Mouse (Mus musculus) midbrain, embryonic 10.5 days (tissue): ENCODE results near the gene Ptpn1. TPM values are rescaled to one million over a fixed set of nuclear protein-coding genes. Genes with fewer than 3 reads are reported as not detected.

Experiments
- DNase-seq: peaks from one replicate; pipeline ENCODE4 v3.0.0-alpha.2; 2017; ENCODE audit warnings: low spot score
- H3K27ac ChIP-seq: fragments of 300-500 bp; sonication (generic); replicated peaks from 2 replicates; pipeline ENCODE4 v1.5.1; 2016; ENCODE audit warnings: mild to moderate bottlenecking
- H3K27me3 ChIP-seq: fragments of 300-500 bp; sonication (generic); 2 replicates; pipeline ENCODE4 v1.6.1; 2016; ENCODE audit warnings: low read depth, mild to moderate bottlenecking; ENCODE audit not compliant: poor library complexity, severe bottlenecking
- H3K36me3 ChIP-seq: fragments of 300-500 bp; sonication (generic); 2 replicates; pipeline ENCODE4 v1.6.1; 2016; ENCODE audit warnings: mild to moderate bottlenecking, moderate library complexity
- H3K4me1 ChIP-seq: fragments of 300-500 bp; sonication (generic); 2 replicates; pipeline ENCODE4 v1.6.1; 2016
- H3K4me3 ChIP-seq: fragments of 300-500 bp; sonication (generic); 2 replicates; pipeline ENCODE4 v1.5.1; 2016; ENCODE audit warnings: mild to moderate bottlenecking, moderate library complexity
- H3K9me3 ChIP-seq: fragments of 300-500 bp; sonication (generic); replicated peaks from 2 replicates; pipeline ENCODE4 v1.6.1; 2016; ENCODE audit warnings: mild to moderate bottlenecking
- WGBS: fragments of 180-500 bp; shearing (Covaris S2); methylation state at CpG from one replicate; pipeline ENCODE4 v1.1.7; 2016; 5-methylcytosine and 5-hydroxymethylcytosine counted together
- polyA plus RNA-seq: library from polyadenylated mRNA; unstranded; fragments of >200 nt; fragmentation: Nextera tagmentation; extraction: Ambion mirVana; gene quantifications from 2 replicates; pipeline ENCODE4 v1.2.1, GENCODE M21; 2016

Gene Ptpn1
- polyA plus RNA-seq, 1 experiment from 2014 or later = 79.2 TPM

GRCm38 (mm10) chr2:167968504-167968903, 36.6 kb downstream of the Ptpn1 start:
- no peak for DNase-seq
- Histone ChIP-seq H3K4me1 (no peaks in the 10 kb centered on the region), H3K27ac (no peak overlapping the region), H3K36me3 (peaks cover 100% of the 10 kb centered on the region), H3K9me3 (no peaks in the 10 kb centered on the region), H3K27me3 (no peaks in the 10 kb centered on the region), H3K4me3 (no peak overlapping the region)
- WGBS = 96% methylated on average over 7 of the region's 7 CpGs

GRCm38 (mm10) chr2:167969851-167970541, 38.1 kb downstream of the Ptpn1 start:
- Histone ChIP-seq H3K4me1 (no peaks in the 10 kb centered on the region), H3K27ac (no peak overlapping the region)
- 94% methylated on average over 10 of the region's 10 CpGs for WGBS

GRCm38 (mm10) chr2:167972146-167972545, 40.3 kb downstream of the Ptpn1 start:
- DNase-seq = no peak
- H3K27me3 ChIP-seq = no peaks in the 10 kb centered on the region
- peaks cover 100% of the 10 kb centered on the region for H3K36me3 ChIP-seq
- H3K4me1 ChIP-seq = no peaks in the 10 kb centered on the region
- no peaks in the 10 kb centered on the region for H3K9me3 ChIP-seq
- no peak overlapping the region for H3K27ac ChIP-seq
- WGBS = 90% methylated on average over 5 of the region's 5 CpGs
- no peak overlapping the region for H3K4me3 ChIP-seq

More at GRCm38 (mm10) chr2:167969851-167970541, 38.1 kb downstream of the Ptpn1 start:
- no peak for DNase-seq
- no peak overlapping the region for H3K4me3 ChIP-seq
- peaks cover 100% of the 10 kb centered on the region for H3K36me3 ChIP-seq
- no peaks in the 10 kb centered on the region for H3K9me3 ChIP-seq
- no peaks in the 10 kb centered on the region for H3K27me3 ChIP-seq

- no peaks in the 10 kb centered on the region for H3K4me1 ChIP-seq
- H3K36me3 ChIP-seq = peaks cover 100% of the 10 kb centered on the region
- no peaks in the 10 kb centered on the region for H3K27me3 ChIP-seq
- no peak overlapping the region for H3K4me3 ChIP-seq
- no peak overlapping the region for H3K27ac ChIP-seq
- WGBS = 53% methylated on average over 1 of the region's 1 CpGs
- DNase-seq = no peak
- H3K9me3 ChIP-seq = no peaks in the 10 kb centered on the region
Observed at GRCm38 (mm10) chr2:167972809-167973208, 41.0 kb downstream of the Ptpn1 start.

GRCm38 (mm10) chr2:167975746-167976145, 43.9 kb downstream of the Ptpn1 start:
- DNase-seq = no peak
- Histone ChIP-seq H3K9me3 (no peaks in the 10 kb centered on the region), H3K4me1 (no peaks in the 10 kb centered on the region), H3K27ac (no peak overlapping the region), H3K36me3 (peaks cover 96% of the 10 kb centered on the region), H3K4me3 (no peak overlapping the region), H3K27me3 (no peaks in the 10 kb centered on the region)
- 93% methylated on average over 12 of the region's 12 CpGs for WGBS

- WGBS = 97% methylated on average over 10 of the region's 10 CpGs
- DNase-seq = no peak
- H3K9me3 ChIP-seq = no peaks in the 10 kb centered on the region
- H3K36me3 ChIP-seq = peaks cover 71% of the 10 kb centered on the region
- H3K4me1 ChIP-seq = peaks cover 8% of the 10 kb centered on the region
- H3K27me3 ChIP-seq = no peaks in the 10 kb centered on the region
- H3K27ac ChIP-seq = no peak overlapping the region
- no peak overlapping the region for H3K4me3 ChIP-seq
Observed at GRCm38 (mm10) chr2:167978271-167978670, 46.4 kb downstream of the Ptpn1 start.

- H3K36me3 ChIP-seq = peaks cover 50% of the 10 kb centered on the region
- no peak overlapping the region for H3K27ac ChIP-seq
- 89% methylated on average over 10 of the region's 10 CpGs for WGBS
- no peak overlapping the region for H3K4me3 ChIP-seq
- peaks cover 8% of the 10 kb centered on the region for H3K4me1 ChIP-seq
- H3K9me3 ChIP-seq = no peaks in the 10 kb centered on the region
- no peaks in the 10 kb centered on the region for H3K27me3 ChIP-seq
- no peak for DNase-seq
Observed at GRCm38 (mm10) chr2:167980391-167980790, 48.5 kb downstream of the Ptpn1 start.

GRCm38 (mm10) chr2:167982646-167983045, 50.8 kb downstream of the Ptpn1 start:
- Histone ChIP-seq H3K36me3 (peaks cover 27% of the 10 kb centered on the region), H3K27me3 (no peaks in the 10 kb centered on the region), H3K9me3 (no peaks in the 10 kb centered on the region), H3K27ac (no peak overlapping the region), H3K4me1 (peaks cover 16% of the 10 kb centered on the region), H3K4me3 (no peak overlapping the region)
- 68% methylated on average over 9 of the region's 9 CpGs for WGBS
- DNase-seq = no peak

GRCm38 (mm10) chr2:167984371-167984770, 52.5 kb downstream of the Ptpn1 start:
- Histone ChIP-seq H3K4me3 (no peak overlapping the region), H3K9me3 (no peaks in the 10 kb centered on the region), H3K4me1 (peaks cover 16% of the 10 kb centered on the region), H3K27me3 (no peaks in the 10 kb centered on the region), H3K36me3 (peaks cover 10% of the 10 kb centered on the region), H3K27ac (0 out of 2 replicates have a peak overlapping the region, but pooled peaks have one; percentile 23)
- no peak for DNase-seq
- 85% methylated on average over 5 of the region's 5 CpGs for WGBS

- H3K9me3 ChIP-seq = no peaks in the 10 kb centered on the region
- no peaks in the 10 kb centered on the region for H3K27me3 ChIP-seq
- no peak overlapping the region for H3K4me3 ChIP-seq
- WGBS = 47% methylated on average over 3 of the region's 3 CpGs
- DNase-seq = no peak
- peaks cover 4% of the 10 kb centered on the region; the same call in 1 of the 2 replicates for H3K36me3 ChIP-seq
- no peak overlapping the region for H3K27ac ChIP-seq
- peaks cover 16% of the 10 kb centered on the region for H3K4me1 ChIP-seq
Observed at GRCm38 (mm10) chr2:167984946-167985345, 53.1 kb downstream of the Ptpn1 start.

GRCm38 (mm10) chr2:167986762-167987161, 54.9 kb downstream of the Ptpn1 start:
- no peaks in the 10 kb centered on the region for H3K36me3 ChIP-seq
- no peak for DNase-seq
- no peaks in the 10 kb centered on the region for H3K27me3 ChIP-seq
- no peaks in the 10 kb centered on the region for H3K9me3 ChIP-seq
- no peak overlapping the region for H3K27ac ChIP-seq
- H3K4me1 ChIP-seq = peaks cover 16% of the 10 kb centered on the region
- 31% methylated on average over 7 of the region's 7 CpGs for WGBS
- H3K4me3 ChIP-seq = no peak overlapping the region

GRCm38 (mm10) chr2:167987640-167988039, 55.8 kb downstream of the Ptpn1 start:
- DNase-seq = no peak
- Histone ChIP-seq H3K27ac (no peak overlapping the region), H3K36me3 (no peaks in the 10 kb centered on the region), H3K4me3 (no peak overlapping the region), H3K4me1 (peaks cover 14% of the 10 kb centered on the region), H3K9me3 (no peaks in the 10 kb centered on the region), H3K27me3 (no peaks in the 10 kb centered on the region)
- 67% methylated on average over 12 of the region's 12 CpGs for WGBS

- no peaks in the 10 kb centered on the region for H3K9me3 ChIP-seq
- no peaks in the 10 kb centered on the region for H3K36me3 ChIP-seq
- H3K27me3 ChIP-seq = no peaks in the 10 kb centered on the region
- peaks cover 8% of the 10 kb centered on the region for H3K4me1 ChIP-seq
- H3K4me3 ChIP-seq = no peak overlapping the region
- no peak for DNase-seq
- 0 out of 2 replicates have a peak overlapping the region, but pooled peaks have one; percentile 1 for H3K27ac ChIP-seq
- WGBS = 79% methylated on average over 14 of the region's 14 CpGs
Observed at GRCm38 (mm10) chr2:167989310-167989709, 57.5 kb downstream of the Ptpn1 start.
